Mouse (Mus musculus): ENCODE data around the gene Rce1.
A peak's percentile ranks its signal among the peaks of the same experiment; 100 is the strongest.

Rce1 gene

GRCm38 (mm10) chr19:4628819-4629218, 3.4 kb upstream of the Rce1 start:
- Histone ChIP-seq H3K4me3 (replicated peaks; ENCODE audit: low read length) (no peak overlapping the region), H3K27me3 (ENCODE audit: insufficient read depth, low read length) (peaks cover 3% of the 10 kb centered on the region; the same call in 1 of the 2 replicates), H3K4me1 (replicated peaks; ENCODE audit: low read depth, low read length) (peaks cover 38% of the 10 kb centered on the region), H3K36me3 (ENCODE audit: insufficient read depth, low read length) (peaks cover 10% of the 10 kb centered on the region), H3K9me3 (ENCODE audit: low read length) (no peaks in the 10 kb centered on the region)
- TF ChIP-seq CTCF (conservative IDR thresholded peaks at IDR 0.05; ENCODE audit: low read length) (peak; percentile 89), POU5F1 (IDR thresholded peaks at IDR 0.05; ENCODE audit: borderline replicate concordance, low read length) (no peak), NANOG (IDR thresholded peaks at IDR 0.05; ENCODE audit: borderline replicate concordance, low read length) (no peak)

- peak overlapping the region; percentile 94 for H3K4me3 ChIP-seq (replicated peaks; ENCODE audit: low read length)
- peaks cover 60% of the 10 kb centered on the region for H3K4me1 ChIP-seq (replicated peaks; ENCODE audit: low read depth, low read length)
- no peaks in the 10 kb centered on the region for H3K9me3 ChIP-seq (ENCODE audit: low read length)
- H3K27me3 ChIP-seq (ENCODE audit: insufficient read depth, low read length) = no peaks in the 10 kb centered on the region
- H3K36me3 ChIP-seq (ENCODE audit: insufficient read depth, low read length) = peaks cover 38% of the 10 kb centered on the region
- TF ChIP-seq CTCF (conservative IDR thresholded peaks at IDR 0.05; ENCODE audit: low read length) = no peak
- TF ChIP-seq POU5F1 (IDR thresholded peaks at IDR 0.05; ENCODE audit: borderline replicate concordance, low read length) = no peak
- TF ChIP-seq NANOG (IDR thresholded peaks at IDR 0.05; ENCODE audit: borderline replicate concordance, low read length) = no peak
Observed at GRCm38 (mm10) chr19:4625829-4626535, 541 bp upstream of the Rce1 start.

DNA sequence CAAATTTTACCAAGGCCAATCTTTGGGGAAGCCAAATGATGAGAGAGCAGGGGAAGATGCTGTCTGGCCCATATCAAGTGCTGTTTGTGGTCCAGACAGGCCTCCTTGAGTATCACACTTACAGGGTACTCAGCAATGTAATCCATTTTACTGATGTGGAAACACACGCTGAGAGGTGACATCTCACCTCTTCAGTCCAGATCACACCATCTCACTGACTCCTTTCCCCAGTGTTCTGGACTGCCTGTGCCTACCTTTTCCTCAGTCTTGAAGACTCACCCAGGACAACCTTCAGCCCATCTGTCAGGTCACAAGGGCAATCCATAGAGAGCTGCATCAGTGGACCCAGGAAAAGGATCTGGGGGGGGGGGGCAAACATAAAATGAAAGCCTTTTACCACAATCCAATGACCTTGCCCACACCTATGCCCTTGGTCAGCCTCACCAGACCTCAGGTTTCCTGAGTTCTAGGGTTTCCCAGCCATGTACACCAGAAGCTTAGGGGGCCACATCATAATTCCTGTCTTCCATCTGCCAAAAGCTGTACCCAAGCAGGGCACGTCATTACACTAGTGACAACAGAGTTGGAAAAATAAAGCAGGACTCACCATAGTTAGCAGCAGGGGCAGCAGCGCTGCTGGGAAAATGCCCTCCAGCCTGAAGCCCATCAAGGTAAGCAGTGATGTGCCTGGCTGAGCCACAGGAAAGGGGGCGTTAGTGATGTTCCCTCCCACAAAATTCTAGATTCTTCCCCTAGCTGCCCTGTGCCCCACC, 849 bp downstream of the Rce1 start:
- peaks cover 52% of the 10 kb centered on the region for H3K36me3 ChIP-seq (ENCODE audit: insufficient read depth, low read length)
- H3K27me3 ChIP-seq (ENCODE audit: insufficient read depth, low read length) = no peaks in the 10 kb centered on the region
- TF ChIP-seq CTCF (conservative IDR thresholded peaks at IDR 0.05; ENCODE audit: low read length) = no peak
- TF ChIP-seq NANOG (IDR thresholded peaks at IDR 0.05; ENCODE audit: borderline replicate concordance, low read length) = no peak
- no peak for TF ChIP-seq POU5F1 (IDR thresholded peaks at IDR 0.05; ENCODE audit: borderline replicate concordance, low read length)
- no peaks in the 10 kb centered on the region for H3K9me3 ChIP-seq (ENCODE audit: low read length)
- H3K4me1 ChIP-seq (replicated peaks; ENCODE audit: low read depth, low read length) = peaks cover 67% of the 10 kb centered on the region
- H3K4me3 ChIP-seq (replicated peaks; ENCODE audit: low read length) = peak overlapping the region; percentile 94

DNA sequence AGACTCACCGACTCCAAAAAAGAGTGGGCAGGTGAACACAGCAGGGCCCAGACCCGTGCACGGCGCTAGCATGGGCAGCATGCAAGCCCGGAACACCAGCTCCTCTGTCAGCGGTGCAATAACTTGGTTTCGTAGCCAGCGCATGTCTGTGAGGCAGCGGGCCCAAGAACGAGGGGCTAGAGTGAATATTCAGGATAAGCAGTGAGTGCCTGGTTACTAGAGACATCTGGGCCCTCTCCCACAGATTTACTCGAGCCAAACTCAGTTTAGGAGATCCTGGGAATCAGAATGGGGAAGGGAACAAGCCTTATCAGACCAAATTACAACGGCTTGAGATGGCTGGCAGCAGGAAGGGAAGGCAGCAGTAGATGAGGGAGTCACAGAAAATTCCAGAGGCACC, 1.4 kb downstream of the Rce1 start:
- H3K27me3 ChIP-seq (ENCODE audit: insufficient read depth, low read length) = no peaks in the 10 kb centered on the region
- peaks cover 54% of the 10 kb centered on the region for H3K36me3 ChIP-seq (ENCODE audit: insufficient read depth, low read length)
- H3K9me3 ChIP-seq (ENCODE audit: low read length) = no peaks in the 10 kb centered on the region
- TF ChIP-seq NANOG (IDR thresholded peaks at IDR 0.05; ENCODE audit: borderline replicate concordance, low read length) (no peak), CTCF (conservative IDR thresholded peaks at IDR 0.05; ENCODE audit: low read length) (no peak), POU5F1 (IDR thresholded peaks at IDR 0.05; ENCODE audit: borderline replicate concordance, low read length) (no peak)
- H3K4me3 ChIP-seq (replicated peaks; ENCODE audit: low read length) = no peak overlapping the region; the same call in 1 of the 2 replicates
- peaks cover 73% of the 10 kb centered on the region for H3K4me1 ChIP-seq (replicated peaks; ENCODE audit: low read depth, low read length)

- Histone ChIP-seq H3K4me1 (replicated peaks; ENCODE audit: low read depth, low read length) (peaks cover 76% of the 10 kb centered on the region), H3K27me3 (ENCODE audit: insufficient read depth, low read length) (0 out of 2 replicates have a peak, but pooled peaks cover 4% of the 10 kb centered on the region), H3K36me3 (ENCODE audit: insufficient read depth, low read length) (peaks cover 60% of the 10 kb centered on the region), H3K9me3 (ENCODE audit: low read length) (no peaks in the 10 kb centered on the region), H3K4me3 (replicated peaks; ENCODE audit: low read length) (no peak overlapping the region; the same call in 1 of the 2 replicates)
- TF ChIP-seq POU5F1 (IDR thresholded peaks at IDR 0.05; ENCODE audit: borderline replicate concordance, low read length) (no peak), NANOG (IDR thresholded peaks at IDR 0.05; ENCODE audit: borderline replicate concordance, low read length) (no peak), CTCF (conservative IDR thresholded peaks at IDR 0.05; ENCODE audit: low read length) (no peak)
Observed at GRCm38 (mm10) chr19:4623419-4623818, 2.0 kb downstream of the Rce1 start.

DNA sequence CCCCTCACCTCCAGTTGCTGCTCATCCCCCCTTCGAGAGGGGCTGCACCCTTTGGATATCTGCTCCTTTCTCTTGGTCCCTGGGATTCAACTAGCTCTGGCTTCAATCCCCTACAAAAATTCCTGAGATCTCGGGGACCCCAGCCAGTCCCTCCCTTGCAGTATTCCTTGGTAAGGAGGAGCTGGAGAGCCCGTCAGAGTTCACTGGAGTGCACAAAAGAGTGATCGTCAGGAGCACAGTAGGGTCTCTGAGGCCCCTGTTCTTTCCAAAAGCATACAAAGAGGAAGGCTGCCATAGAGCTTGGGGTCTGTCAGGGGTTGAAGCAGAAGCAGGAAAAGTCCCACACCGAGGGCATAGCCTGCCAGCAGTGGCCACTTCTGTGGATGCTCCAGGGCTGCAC, 2.7 kb downstream of the Rce1 start:
- no peak overlapping the region for H3K4me3 ChIP-seq (replicated peaks; ENCODE audit: low read length)
- no peak for TF ChIP-seq CTCF (conservative IDR thresholded peaks at IDR 0.05; ENCODE audit: low read length)
- no peak for TF ChIP-seq NANOG (IDR thresholded peaks at IDR 0.05; ENCODE audit: borderline replicate concordance, low read length)
- H3K36me3 ChIP-seq (ENCODE audit: insufficient read depth, low read length) = peaks cover 61% of the 10 kb centered on the region
- H3K4me1 ChIP-seq (replicated peaks; ENCODE audit: low read depth, low read length) = peaks cover 76% of the 10 kb centered on the region
- peaks cover 9% of the 10 kb centered on the region for H3K27me3 ChIP-seq (ENCODE audit: insufficient read depth, low read length)
- H3K9me3 ChIP-seq (ENCODE audit: low read length) = no peaks in the 10 kb centered on the region

DNA sequence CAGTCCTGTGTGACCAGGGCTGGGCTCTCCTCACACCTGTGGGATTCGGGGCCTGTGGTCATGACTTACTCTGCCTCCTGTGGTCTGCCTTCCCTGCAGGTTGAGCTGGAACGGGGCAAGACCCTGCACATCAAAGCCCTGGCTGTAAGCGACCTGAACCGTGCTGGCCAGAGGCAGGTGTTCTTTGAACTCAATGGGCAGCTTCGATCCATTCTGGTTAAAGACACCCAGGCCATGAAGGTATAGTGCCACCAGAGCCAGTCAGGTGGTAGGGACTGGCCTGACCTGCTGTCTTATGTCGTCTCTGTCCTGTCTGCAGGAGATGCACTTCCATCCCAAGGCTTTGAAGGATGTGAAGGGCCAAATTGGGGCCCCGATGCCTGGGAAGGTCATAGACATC, 4.7 kb downstream of the Rce1 start:
- Histone ChIP-seq H3K27me3 (ENCODE audit: insufficient read depth, low read length) (peaks cover 24% of the 10 kb centered on the region), H3K9me3 (ENCODE audit: low read length) (no peaks in the 10 kb centered on the region), H3K36me3 (ENCODE audit: insufficient read depth, low read length) (peaks cover 61% of the 10 kb centered on the region), H3K4me1 (replicated peaks; ENCODE audit: low read depth, low read length) (peaks cover 71% of the 10 kb centered on the region), H3K4me3 (replicated peaks; ENCODE audit: low read length) (no peak overlapping the region)
- TF ChIP-seq NANOG (IDR thresholded peaks at IDR 0.05; ENCODE audit: borderline replicate concordance, low read length) (no peak), CTCF (conservative IDR thresholded peaks at IDR 0.05; ENCODE audit: low read length) (no peak), POU5F1 (IDR thresholded peaks at IDR 0.05; ENCODE audit: borderline replicate concordance, low read length) (no peak)

- Histone ChIP-seq H3K4me3 (replicated peaks; ENCODE audit: low read length) (no peak overlapping the region), H3K9me3 (ENCODE audit: low read length) (no peaks in the 10 kb centered on the region), H3K4me1 (replicated peaks; ENCODE audit: low read depth, low read length) (peaks cover 68% of the 10 kb centered on the region), H3K27me3 (ENCODE audit: insufficient read depth, low read length) (peaks cover 25% of the 10 kb centered on the region), H3K36me3 (ENCODE audit: insufficient read depth, low read length) (peaks cover 58% of the 10 kb centered on the region)
- TF ChIP-seq POU5F1 (IDR thresholded peaks at IDR 0.05; ENCODE audit: borderline replicate concordance, low read length) (no peak), NANOG (IDR thresholded peaks at IDR 0.05; ENCODE audit: borderline replicate concordance, low read length) (no peak), CTCF (conservative IDR thresholded peaks at IDR 0.05; ENCODE audit: low read length) (no peak)
Observed at GRCm38 (mm10) chr19:4619461-4619860, 6.0 kb downstream of the Rce1 start.

Data from E14TG2a.4 (cell line).